Mouse (Mus musculus) forebrain, embryonic 10.5 days (tissue): ENCODE results near the gene Kif5a. TPM values are rescaled to one million over a fixed set of nuclear protein-coding genes. Genes with fewer than 3 reads are reported as not detected.

ENCODE experiments used
- DNase-seq: peaks from one replicate; pipeline ENCODE4 v3.0.0-alpha.2; 2017; ENCODE audit warnings: low spot score; ENCODE audit errors: extremely low spot score
- H3K27ac ChIP-seq: fragments of 300-500 bp; sonication (generic); 2 replicates; pipeline ENCODE4 v1.5.1; 2016; ENCODE audit warnings: mild to moderate bottlenecking
- H3K27me3 ChIP-seq: fragments of 300-500 bp; sonication (generic); 2 replicates; pipeline ENCODE4 v1.6.1; 2016; ENCODE audit warnings: mild to moderate bottlenecking; ENCODE audit not compliant: poor library complexity, severe bottlenecking
- H3K36me3 ChIP-seq: fragments of 300-500 bp; sonication (generic); replicated peaks from 2 replicates; pipeline ENCODE4 v1.6.1; 2016; ENCODE audit warnings: mild to moderate bottlenecking, moderate library complexity
- H3K4me1 ChIP-seq: fragments of 300-500 bp; sonication (generic); 2 replicates; pipeline ENCODE4 v1.6.1; 2016
- H3K4me3 ChIP-seq: fragments of 300-500 bp; sonication (generic); 2 replicates; pipeline ENCODE4 v1.5.1; 2016; ENCODE audit warnings: mild to moderate bottlenecking, moderate library complexity
- H3K9me3 ChIP-seq: fragments of 300-500 bp; sonication (generic); 2 replicates; pipeline ENCODE4 v1.6.1; 2016; ENCODE audit warnings: mild to moderate bottlenecking, moderate library complexity
- WGBS: fragments of 180-500 bp; shearing (Covaris S2); methylation state at CpG from one replicate; pipeline ENCODE4 v1.1.7; 2016; 5-methylcytosine and 5-hydroxymethylcytosine counted together
- polyA plus RNA-seq: library from polyadenylated mRNA; unstranded; fragments of >200 nt; fragmentation: Nextera tagmentation; extraction: Ambion mirVana; gene quantifications from 2 replicates; pipeline ENCODE4 v1.2.1, GENCODE M21; 2016

The Kif5a gene
- polyA plus RNA-seq, 1 experiment from 2014 or later, result 7.9 TPM

DNA sequence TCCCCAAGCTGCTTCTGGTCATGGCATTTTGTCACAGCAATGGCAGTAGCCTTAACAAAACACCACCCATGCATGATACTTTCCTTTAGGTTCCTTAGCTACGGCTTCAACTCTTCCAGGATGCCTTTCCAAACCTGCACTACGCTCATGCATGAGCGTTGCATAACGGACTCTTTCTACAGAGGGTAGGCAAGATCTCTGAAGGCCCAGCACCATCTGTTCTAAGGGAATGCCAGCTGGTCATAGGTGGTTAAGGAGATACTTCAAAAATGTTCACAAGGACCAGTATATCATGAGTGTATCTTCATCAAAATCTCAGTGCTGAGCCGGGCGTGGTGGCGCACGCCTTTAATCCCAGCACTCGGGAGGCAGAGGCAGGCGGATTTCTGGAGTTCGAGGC, 46.7 kb downstream of the Kif5a start:
- 96% methylated on average over 11 of the region's 11 CpGs for WGBS
- Histone ChIP-seq H3K27me3 (no peaks in the 10 kb centered on the region), H3K27ac (no peak overlapping the region), H3K36me3 (no peaks in the 10 kb centered on the region), H3K4me1 (0 out of 2 replicates have a peak, but pooled peaks cover 5% of the 10 kb centered on the region), H3K4me3 (no peak overlapping the region), H3K9me3 (no peaks in the 10 kb centered on the region)
- no peak for DNase-seq

DNA sequence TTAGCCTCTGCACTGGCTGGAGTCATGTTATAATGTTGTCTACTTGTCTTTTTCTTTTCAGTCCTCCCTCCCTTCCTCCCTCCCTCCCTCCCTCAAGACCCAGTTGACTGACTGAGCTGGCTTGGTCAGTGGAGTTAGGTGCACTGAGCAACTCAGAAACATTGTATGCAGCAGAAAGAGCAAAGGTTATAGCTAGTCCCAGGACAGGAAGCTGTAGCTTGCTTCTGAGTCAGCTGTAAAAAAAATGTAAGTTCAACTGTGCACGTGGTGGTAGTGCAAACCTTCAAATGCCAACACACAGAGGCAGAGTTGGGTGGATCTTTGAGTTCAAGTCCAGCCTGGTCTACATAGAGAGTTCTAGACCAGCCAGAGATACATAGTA, 48.7 kb downstream of the Kif5a start:
- no peaks in the 10 kb centered on the region for H3K36me3 ChIP-seq
- H3K27ac ChIP-seq, result no peak overlapping the region
- H3K4me1 ChIP-seq, result peaks cover 24% of the 10 kb centered on the region
- no peak overlapping the region for H3K4me3 ChIP-seq
- no peaks in the 10 kb centered on the region for H3K9me3 ChIP-seq
- 0 out of 2 replicates have a peak, but pooled peaks cover 4% of the 10 kb centered on the region for H3K27me3 ChIP-seq
- 66% methylated on average over 1 of the region's 1 CpGs for WGBS
- no peak for DNase-seq

DNA sequence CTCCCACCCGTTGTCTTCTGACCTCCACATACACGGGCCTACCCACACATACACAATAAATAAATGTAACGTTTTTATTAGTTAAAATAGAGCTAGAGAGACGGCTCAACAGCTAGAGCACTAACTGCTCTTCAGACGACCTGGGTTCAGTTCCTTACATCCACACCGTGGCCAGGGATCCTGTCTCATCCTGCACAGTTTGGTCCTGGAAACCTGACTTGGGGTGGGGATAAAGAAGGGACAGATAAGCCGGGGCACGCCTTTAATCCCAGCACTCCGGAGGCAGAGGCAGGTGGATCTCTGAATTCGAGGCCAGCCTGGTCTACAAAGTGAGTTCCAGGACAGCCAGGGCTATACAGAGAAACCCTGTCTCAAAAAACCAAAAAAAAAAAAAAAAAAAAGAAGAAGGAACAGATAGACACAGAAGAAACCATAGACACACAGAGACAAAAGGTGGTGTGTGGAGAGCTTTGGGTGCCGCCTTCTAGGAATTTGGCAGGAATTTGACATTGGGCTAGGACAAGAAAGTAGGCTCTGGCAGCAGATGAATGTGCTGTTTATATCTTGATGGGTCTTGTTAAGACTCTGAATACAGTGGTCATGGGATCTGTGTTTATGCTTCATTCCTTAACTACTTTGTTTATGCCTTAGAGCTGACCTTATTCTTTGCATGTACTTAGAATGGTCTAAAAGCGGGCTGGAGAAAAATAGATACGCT, 49.3 kb downstream of the Kif5a start:
- peaks cover 27% of the 10 kb centered on the region for H3K4me1 ChIP-seq
- no peak overlapping the region for H3K4me3 ChIP-seq
- 86% methylated on average over 13 of the region's 13 CpGs for WGBS
- H3K27ac ChIP-seq, result no peak overlapping the region
- 0 out of 2 replicates have a peak, but pooled peaks cover 4% of the 10 kb centered on the region for H3K27me3 ChIP-seq
- DNase-seq, result no peak
- peaks cover under 1% of the 10 kb centered on the region; the same call in 1 of the 2 replicates for H3K36me3 ChIP-seq
- no peaks in the 10 kb centered on the region for H3K9me3 ChIP-seq

DNA sequence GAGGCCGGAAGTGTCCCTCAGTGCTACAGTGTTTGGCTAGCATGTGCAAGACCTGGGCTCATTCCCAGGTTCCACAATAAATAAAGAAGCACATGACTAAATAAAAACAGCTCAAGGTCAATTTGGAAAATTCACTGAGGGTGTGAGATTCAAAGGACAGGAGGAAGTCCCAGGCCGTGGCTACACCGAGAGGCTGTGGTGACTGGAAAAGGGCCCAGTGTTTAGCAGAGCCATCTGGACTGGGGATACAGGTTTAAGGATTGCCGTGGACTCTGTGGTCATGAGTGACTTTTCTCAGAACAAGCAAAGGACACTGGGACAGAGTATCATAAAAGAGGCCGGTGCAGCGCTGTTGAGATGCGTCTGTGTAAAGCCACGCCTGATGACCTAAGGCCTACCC, 49.9 kb downstream of the Kif5a start:
- Histone ChIP-seq H3K27ac (no peak overlapping the region), H3K36me3 (peaks cover 6% of the 10 kb centered on the region), H3K4me1 (peaks cover 27% of the 10 kb centered on the region), H3K9me3 (no peaks in the 10 kb centered on the region), H3K27me3 (0 out of 2 replicates have a peak, but pooled peaks cover 4% of the 10 kb centered on the region), H3K4me3 (no peak overlapping the region)
- DNase-seq, result no peak
- WGBS, result 92% methylated on average over 8 of the region's 8 CpGs

DNA sequence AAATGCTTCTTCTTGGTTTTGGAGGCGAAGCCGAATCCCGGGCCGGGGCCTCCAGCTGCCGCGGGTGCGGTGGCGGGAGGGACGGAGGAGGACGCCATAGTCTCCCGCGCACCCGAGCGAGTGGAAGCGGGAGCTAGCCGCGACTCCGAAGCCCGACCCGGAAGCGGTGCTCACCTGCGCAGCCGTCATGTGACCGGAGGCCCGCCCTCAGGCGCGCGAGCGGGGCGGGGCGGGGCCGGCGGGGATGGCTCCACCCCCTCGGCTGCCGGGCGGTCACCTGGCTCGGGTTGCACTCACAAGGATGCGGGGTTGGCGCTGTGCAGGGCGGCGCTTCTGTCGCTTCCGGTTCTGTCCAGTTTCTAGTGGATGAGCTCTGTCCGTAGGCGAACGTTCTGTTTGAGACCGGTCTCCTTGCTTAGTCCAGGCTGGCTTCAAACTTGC, 51.7 kb downstream of the Kif5a start, which contains the start of gene Pip4k2c:
Gene Pip4k2c, minus strand, starts transcription at position 172 of the 441 bp plus-strand sequence.
- H3K27ac ChIP-seq, result peak within 1 kb of the TSS; percentile 85
- DNase-seq, result peak; percentile 88
- H3K27me3 ChIP-seq, result 0 out of 2 replicates have a peak, but pooled peaks cover 4% of the 10 kb centered on the region
- peak within 1 kb of the TSS; percentile 93 for H3K4me3 ChIP-seq
- H3K9me3 ChIP-seq, result no peaks in the 10 kb centered on the region
- peaks cover 25% of the 10 kb centered on the region for H3K36me3 ChIP-seq
- WGBS, result under 1% methylated on average over 47 of the region's 47 CpGs
- H3K4me1 ChIP-seq, result peaks cover 27% of the 10 kb centered on the region

GRCm38 (mm10) chr10:127210961-127211405, 52.2 kb downstream of the Kif5a start:
- Histone ChIP-seq H3K27ac (peak overlapping the region; percentile 85), H3K9me3 (no peaks in the 10 kb centered on the region), H3K27me3 (0 out of 2 replicates have a peak, but pooled peaks cover 4% of the 10 kb centered on the region), H3K4me3 (peak overlapping the region; percentile 93), H3K36me3 (peaks cover 29% of the 10 kb centered on the region), H3K4me1 (peaks cover 27% of the 10 kb centered on the region)
- WGBS, result under 1% methylated on average over 25 of the region's 25 CpGs
- DNase-seq, result peak; percentile 26

DNA sequence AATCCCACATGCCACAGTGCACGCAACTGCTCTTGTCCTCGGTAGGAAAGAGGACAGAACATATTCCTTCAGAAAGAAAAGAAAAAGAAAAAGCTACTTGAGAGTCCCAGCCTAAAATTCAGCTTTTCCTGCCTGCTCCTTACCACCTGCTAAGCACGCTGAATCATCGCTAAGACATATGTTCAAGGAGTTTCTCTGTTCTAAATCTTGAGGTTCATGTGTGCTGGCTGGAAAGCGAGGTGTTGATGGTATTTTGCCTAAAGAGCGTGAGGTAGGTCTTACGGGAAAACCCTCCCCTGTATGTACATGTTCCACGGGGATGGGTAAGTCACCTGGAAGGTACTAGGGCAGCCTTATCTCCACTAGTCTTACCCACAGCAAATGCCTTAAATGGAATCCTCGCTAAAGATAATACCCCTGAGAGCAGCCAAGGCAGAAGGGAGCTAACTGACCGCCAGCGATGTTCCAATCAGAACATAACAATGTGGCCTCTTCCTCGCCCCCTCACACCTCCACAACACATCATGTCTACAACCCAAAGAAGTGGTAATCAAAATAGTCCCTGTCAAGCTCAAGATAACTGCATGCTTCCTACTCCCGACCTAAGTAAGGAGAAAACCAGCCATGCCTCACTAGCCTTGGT, 53.1 kb downstream of the Kif5a start:
- no peak for DNase-seq
- Histone ChIP-seq H3K27me3 (0 out of 2 replicates have a peak, but pooled peaks cover 4% of the 10 kb centered on the region), H3K36me3 (peaks cover 39% of the 10 kb centered on the region), H3K4me3 (peak overlapping the region; percentile 93), H3K4me1 (peaks cover 27% of the 10 kb centered on the region), H3K27ac (no peak overlapping the region), H3K9me3 (no peaks in the 10 kb centered on the region)
- WGBS, result 88% methylated on average over 13 of the region's 13 CpGs

DNA sequence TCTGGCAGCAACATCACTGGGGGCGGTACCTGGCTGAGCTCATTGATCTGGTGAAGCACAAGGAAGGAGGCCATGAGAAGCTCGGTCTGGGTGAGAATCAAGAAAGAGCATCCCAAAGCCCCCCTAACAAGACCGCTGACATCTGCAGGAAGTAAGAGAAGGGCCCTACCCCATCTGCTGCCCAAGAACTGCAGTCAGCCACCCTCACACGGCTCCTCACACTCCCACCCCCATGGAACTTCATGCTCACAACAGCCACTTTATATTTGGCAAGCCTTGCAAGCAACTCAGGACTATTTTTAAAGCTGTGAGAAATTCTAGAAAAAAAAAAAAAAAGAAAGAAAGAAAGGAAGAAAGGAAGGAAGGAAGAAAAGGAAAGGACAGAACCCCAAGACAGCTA, 54.2 kb downstream of the Kif5a start:
- no peaks in the 10 kb centered on the region for H3K9me3 ChIP-seq
- DNase-seq, result no peak
- 0 out of 2 replicates have a peak, but pooled peaks cover 4% of the 10 kb centered on the region for H3K27me3 ChIP-seq
- 91% methylated on average over 4 of the region's 4 CpGs for WGBS
- H3K36me3 ChIP-seq, result peaks cover 49% of the 10 kb centered on the region
- H3K4me1 ChIP-seq, result peaks cover 27% of the 10 kb centered on the region
- H3K27ac ChIP-seq, result no peak overlapping the region
- H3K4me3 ChIP-seq, result no peak overlapping the region

DNA sequence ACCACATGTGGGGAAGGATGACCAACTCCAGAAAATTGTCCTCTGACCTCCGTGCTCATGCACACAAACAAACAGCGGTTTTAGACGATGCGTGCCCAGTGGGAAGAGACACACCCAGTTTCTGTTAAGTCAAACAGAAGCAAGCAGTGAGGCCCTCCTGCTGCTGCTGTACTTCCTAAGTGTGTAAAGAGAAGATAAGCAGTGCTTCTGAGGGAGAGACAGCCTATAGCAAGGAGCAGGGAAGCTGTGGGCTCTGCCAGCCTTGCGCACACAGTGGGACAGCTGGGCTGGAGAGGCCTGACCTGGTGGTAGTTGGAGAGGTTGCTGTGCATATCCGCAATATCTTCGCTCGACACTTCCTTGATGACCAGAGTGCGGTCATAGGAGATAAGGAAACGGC, 57.8 kb downstream of the Kif5a start:
- Histone ChIP-seq H3K27ac (no peak overlapping the region), H3K4me3 (no peak overlapping the region), H3K4me1 (peaks cover 12% of the 10 kb centered on the region), H3K9me3 (no peaks in the 10 kb centered on the region), H3K27me3 (0 out of 2 replicates have a peak, but pooled peaks cover 2% of the 10 kb centered on the region), H3K36me3 (peaks cover 84% of the 10 kb centered on the region)
- WGBS, result 90% methylated on average over 10 of the region's 10 CpGs
- no peak for DNase-seq

DNA sequence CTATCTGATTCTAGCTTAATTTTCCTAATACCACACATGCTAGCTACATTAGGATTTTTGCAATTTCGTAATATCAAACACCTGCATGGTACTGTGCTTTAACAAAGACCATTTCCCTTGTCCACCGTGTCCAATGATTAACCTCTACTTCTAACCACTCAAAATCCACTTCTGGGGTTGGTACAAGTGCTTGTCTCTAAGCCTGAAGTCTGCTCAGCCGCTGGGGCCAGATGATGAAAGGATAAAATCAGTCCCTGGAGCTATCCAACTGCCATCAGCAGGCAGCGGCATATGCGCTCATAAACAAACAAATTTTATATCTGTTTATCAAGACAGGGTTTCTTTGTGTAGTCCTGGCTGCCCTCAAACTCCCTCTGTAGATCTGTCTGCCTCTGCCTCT, 58.6 kb downstream of the Kif5a start:
- H3K27me3 ChIP-seq, result no peaks in the 10 kb centered on the region
- H3K9me3 ChIP-seq, result no peaks in the 10 kb centered on the region
- 91% methylated on average over 5 of the region's 5 CpGs for WGBS
- peaks cover 92% of the 10 kb centered on the region for H3K36me3 ChIP-seq
- no peak overlapping the region for H3K4me3 ChIP-seq
- no peak for DNase-seq
- H3K4me1 ChIP-seq, result peaks cover 4% of the 10 kb centered on the region
- no peak overlapping the region for H3K27ac ChIP-seq

DNA sequence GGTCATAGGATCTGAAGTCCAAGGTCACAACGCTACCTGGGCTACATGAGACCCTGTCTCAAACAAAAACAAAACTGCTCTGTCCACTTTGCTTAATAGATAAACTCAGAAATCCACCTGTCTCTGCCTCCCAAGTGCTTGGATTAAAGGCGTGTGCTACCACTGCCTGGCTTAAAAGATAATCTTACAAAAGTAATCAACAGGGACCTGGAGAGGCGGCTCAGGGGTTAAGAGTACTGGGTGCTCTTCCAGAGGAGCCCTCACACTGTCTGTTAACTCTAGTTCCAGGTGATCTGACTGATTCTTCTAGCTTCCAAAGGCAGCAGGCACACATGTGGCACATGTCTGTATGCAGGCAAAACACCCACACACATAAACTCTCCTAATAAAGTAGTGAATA, 60.0 kb downstream of the Kif5a start:
- WGBS, result 89% methylated on average over 3 of the region's 3 CpGs
- Histone ChIP-seq H3K4me1 (no peaks in the 10 kb centered on the region), H3K36me3 (peaks cover 98% of the 10 kb centered on the region), H3K4me3 (no peak overlapping the region), H3K27me3 (no peaks in the 10 kb centered on the region), H3K9me3 (no peaks in the 10 kb centered on the region), H3K27ac (no peak overlapping the region)
- DNase-seq, result no peak

GRCm38 (mm10) chr10:127200279-127200678, 62.9 kb downstream of the Kif5a start:
- Histone ChIP-seq H3K36me3 (peaks cover 80% of the 10 kb centered on the region), H3K27ac (no peak overlapping the region), H3K4me3 (no peak overlapping the region), H3K27me3 (no peaks in the 10 kb centered on the region), H3K4me1 (peaks cover 19% of the 10 kb centered on the region), H3K9me3 (no peaks in the 10 kb centered on the region)
- no peak for DNase-seq
- whole genome bisulfite sequencing, result 86% methylated on average over 8 of the region's 8 CpGs

- Histone ChIP-seq H3K4me1 (peaks cover 27% of the 10 kb centered on the region), H3K4me3 (no peak overlapping the region), H3K36me3 (peaks cover 72% of the 10 kb centered on the region), H3K9me3 (no peaks in the 10 kb centered on the region), H3K27me3 (no peaks in the 10 kb centered on the region), H3K27ac (no peak overlapping the region; the same call in 1 of the 2 replicates)
- 85% methylated on average over 11 of the region's 11 CpGs for WGBS
- no peak for DNase-seq
These were observed 63.7 kb downstream of the Kif5a start for GRCm38 (mm10) chr10:127199474-127199873.
